Mouse (Mus musculus): ENCODE measurements at regions not wholly inside any gene's neighbourhood (a gene's known extent, or its start where the extent isn't known, plus 50 kb on each side); places are given as distances from the start of the nearest gene placed in this dataset.

DNA sequence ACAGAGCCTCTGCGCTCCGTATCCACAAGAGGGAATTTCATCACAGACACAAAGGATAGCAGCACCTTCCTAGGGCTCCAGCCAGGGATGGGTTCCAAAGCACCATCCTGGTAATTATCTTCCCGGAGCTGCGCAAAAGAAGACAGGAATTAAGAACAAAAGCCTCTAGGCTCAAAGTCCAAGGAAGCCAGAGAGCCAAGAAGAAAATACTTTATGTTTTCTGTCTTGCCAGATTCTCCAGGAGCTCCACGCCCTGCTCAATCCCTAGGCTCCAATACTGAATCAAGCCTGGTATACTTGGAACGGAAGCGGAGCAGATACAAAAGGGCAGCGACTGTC is 54.4 kb downstream of the Irf2bpl start:
- DNase-seq (ENCODE audit: low spot score): no peak

DNA sequence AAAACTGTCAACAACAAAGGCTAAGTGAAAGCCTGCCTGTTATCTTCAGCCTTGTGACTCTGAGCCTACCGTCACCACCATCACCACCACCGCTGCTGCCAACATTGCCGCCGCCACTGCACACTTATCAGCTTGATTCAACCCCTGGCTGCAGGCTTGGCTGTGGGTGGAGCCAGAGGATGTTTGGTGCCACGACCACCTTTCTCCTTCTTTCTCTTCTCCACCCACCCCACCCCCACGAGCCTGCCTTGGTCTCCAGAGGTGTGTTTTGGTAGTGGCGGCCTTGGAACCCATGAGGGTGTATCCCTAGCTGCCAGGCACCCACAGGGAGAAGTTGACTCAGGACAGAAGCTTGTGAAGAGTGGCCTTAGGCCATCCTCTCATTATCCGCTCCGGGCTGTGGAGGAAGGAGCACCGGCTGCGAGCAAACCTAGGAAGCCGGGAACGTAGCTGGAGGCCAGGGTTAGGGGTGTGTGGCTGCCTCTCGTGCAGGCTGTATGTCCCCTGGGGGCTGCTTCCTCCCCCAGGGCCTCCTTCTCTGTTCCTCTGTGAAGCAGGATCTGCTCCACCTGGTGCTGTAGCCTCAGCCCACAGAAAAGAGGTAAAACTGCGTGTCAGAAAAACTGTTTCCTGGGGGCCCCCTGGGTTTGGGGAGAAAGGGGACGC is 54.9 kb downstream of the Irf2bpl start:
- DNase-seq (ENCODE audit: low spot score): peak; percentile 53

DNA sequence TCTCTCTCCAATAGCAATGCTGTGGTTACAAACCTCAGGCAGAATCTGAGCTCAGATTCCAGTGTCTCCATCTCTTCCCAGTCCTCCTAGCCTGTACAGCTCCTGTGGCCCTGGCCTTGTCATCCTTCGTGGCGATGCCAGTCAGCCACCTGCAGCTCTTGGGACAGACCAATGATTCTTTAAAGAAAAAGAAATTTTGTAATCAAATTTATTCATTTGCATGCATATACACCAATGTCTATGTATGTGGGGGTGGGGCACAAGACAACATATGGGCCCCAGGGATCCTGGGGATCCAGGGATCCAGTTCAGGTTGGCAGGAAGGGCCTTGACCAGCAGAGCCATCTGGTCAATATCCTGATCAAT is 57.4 kb downstream of the Irf2bpl start:
- DNase-seq (ENCODE audit: low spot score): no peak

DNA sequence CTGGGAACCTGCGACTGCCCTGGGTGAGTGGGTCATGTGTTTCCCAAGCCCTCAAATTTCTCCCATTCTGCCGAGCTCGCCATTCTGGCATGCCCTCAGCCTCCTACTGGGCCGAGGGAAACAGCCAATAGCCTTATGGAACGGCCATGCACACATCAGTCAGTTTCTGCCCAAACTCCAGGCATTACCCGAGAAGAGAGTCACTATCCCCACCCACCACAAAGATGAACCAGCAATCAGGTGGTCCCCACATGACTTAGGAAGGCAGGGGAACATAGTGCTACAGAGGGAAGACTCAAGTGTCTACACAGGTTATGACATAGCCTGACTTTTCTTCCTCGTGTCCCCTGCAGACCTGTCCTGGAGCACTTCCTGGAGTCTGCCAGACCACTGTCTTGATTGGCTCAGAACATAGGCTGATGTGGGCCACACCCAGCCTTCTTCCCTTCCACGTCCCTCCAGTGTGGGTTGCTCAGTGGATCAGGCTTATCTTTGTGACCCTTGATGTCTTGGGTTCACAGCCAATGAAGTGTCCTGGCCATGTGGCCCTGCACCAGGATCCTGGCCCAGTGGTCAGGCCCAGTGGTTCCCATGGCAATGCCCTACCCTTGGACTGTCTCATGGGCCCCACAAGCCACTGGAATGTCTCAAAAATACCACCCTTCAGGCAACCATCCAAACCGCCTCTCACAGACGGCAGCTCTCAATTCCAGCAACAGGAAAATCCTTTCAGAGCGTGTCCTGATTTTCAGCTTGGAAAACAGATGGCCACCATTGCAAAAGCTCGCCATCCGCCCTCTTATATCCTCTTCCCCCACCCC is 58.0 kb downstream of the Irf2bpl start:
- no peak for DNase-seq (ENCODE audit: low spot score)

DNA sequence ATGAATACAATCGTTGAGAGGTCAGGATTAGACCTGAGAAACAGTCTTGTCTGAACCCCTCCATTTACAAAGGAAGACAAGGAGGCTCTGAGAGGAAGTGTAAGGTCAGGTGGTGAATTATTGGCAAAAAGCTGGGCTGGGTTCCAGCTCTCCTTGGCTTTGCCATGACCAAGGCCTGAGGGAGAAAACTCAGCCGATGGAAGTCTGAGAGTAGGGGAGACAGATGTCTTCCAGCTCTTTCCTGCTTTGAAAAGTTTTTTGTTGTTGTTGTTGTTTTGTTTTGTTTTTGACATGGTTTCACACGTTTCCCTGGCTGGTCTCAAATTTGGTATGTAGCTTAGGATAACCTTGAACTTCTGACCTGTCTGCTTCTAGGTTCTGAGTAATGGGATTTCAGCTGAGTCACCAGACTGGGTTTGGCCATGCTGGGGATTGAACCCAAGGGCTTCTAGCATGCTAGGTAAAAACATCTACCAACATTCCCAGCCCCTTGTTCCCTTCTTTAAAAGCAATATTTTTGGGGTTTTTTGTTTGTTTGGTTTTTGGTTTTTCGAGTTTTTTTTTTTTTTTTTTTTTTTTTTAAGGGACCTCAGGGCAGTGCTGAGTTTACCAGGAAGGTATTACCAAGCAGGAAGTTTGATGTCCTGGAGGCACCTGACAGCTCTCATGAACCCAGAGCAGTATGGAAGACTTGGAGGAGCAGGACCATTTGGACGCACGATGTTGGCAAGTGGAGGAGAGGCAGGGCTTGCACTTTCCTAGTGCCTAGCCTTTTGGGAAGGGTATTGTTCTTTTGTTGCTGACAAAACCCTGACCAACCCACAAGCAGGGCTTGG is 58.8 kb downstream of the Irf2bpl start:
- DNase-seq (ENCODE audit: low spot score): no peak

DNA sequence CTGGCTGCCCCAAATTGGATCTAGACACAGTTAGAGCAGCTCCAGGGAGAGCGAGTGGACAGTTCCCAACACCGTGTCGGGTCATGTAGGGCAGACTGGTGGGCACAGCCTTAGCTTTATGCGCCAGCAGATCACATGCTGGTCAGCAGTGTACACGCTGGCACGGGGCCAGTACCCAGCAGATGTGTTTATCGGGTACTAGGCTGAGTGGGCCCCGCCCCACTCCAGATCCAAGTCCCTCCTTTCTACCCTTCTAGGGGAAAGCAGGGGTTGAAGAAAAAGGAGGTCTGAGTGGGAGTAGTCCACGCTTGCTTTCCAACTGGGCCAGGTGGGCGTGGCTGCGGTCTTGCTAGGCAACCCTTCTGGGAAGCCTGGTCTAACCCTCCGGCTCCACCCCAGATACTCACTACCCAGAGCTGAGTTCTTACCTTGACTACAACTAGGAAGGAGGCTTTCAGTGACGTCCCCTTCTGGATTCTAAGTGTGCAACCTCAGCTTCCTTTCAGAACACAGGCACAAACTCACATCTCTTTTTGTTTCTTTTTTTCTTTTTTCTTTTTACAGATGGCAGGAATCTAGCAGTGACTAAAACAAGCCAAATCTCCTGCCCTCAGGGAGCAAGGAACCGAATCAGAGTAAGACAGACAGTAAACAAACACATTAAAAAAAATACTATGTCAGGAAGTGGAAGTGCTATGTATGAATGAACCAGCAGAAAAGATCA is 59.6 kb downstream of the Irf2bpl start:
- peak; percentile 69 for DNase-seq (ENCODE audit: low spot score)

DNA sequence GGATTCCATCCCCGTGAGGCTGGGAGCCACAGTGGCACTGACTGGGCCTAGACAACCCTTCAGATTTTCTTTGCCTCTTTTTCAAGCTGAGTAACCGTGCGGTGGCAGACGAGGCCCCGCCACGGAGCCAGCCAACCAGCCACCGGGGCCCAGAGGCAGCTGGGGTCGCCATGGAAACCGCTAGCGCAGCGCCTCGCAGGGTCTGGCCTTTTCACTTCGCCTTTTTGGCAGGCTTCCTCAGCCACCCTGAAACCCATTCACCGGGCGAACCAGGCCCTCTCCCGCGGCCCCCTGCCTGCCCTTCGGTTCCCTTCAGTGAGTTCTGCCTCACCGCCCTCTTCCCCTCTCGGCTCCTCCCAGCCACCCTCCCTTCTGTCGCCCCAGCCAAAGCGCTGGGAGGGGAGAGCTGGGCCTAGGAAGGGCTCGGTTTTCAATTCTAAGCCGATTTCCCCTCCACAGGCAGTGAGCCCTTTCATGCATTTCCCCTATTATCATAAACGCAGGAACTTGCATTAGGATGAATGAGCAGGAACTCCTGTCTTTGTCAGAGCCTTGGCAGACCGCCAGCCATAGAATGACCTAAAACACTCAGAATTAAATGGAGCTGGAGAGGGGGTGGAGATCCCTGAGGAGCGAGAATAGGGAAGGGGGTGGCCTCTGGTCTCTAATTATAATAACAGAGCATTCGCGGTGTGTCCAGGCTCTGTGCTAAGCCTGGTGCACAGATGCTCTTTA is 60.6 kb downstream of the Irf2bpl start:
- peak; percentile 86 for DNase-seq (ENCODE audit: low spot score)

DNA sequence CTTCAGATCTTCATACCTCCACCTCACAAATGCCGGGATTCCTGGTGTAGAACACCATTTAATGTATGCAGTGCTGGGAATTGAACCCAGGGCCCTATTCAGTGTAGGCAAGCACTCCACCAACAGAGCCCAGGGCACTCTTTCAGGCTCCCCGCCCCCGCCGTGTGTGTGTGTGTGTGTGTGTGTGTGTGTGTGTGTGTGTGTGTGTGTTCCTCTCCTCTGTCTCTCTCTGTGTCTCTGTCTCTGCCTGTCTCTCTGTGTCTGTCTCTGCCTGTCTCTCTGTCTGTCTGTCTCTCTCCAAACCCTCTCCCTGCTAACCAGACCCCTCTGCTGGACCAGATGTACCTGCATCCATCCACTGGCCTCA is 61.1 kb downstream of the Irf2bpl start:
- no peak for DNase-seq (ENCODE audit: low spot score)

DNA sequence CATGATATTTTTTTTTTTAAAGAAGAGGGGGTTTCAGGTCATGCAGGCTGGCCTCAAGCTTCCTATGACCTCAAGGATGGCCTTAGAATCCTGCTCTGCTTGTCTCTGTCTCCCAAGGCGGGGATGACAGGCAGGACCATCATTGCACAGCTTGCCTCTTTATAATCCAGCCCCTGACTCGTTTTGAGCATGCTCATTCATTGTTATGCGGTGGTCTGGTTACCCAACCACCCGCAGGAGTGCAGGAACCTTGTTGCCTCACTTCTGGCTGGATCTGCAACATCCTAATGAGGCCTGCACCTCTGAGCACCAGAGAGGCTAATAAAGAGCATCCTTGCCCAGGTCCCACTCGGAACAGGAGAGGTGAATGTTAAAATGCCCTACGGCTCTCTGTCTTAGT is 63.4 kb downstream of the Irf2bpl start:
- no peak for DNase-seq (ENCODE audit: low spot score)

DNA sequence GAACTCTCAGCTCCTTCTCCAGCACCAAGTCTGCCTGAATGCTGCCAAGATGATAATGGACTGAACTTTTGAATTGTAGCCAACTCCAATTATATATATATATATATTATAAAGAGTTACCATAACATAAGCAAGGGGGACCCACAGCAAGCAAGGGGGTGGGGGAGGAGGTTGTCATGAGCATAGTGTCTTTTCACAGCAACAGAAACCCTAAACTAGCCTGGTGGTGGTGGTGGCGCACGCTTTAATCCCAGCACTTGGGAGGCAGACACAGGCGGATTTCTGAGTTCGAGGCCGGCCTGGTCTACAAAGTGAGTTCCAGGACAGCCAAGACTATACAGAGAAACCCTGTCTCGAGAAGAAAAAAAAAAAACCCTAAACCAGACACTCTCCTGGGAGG is 65.0 kb downstream of the Irf2bpl start:
- DNase-seq (ENCODE audit: low spot score): no peak

DNA sequence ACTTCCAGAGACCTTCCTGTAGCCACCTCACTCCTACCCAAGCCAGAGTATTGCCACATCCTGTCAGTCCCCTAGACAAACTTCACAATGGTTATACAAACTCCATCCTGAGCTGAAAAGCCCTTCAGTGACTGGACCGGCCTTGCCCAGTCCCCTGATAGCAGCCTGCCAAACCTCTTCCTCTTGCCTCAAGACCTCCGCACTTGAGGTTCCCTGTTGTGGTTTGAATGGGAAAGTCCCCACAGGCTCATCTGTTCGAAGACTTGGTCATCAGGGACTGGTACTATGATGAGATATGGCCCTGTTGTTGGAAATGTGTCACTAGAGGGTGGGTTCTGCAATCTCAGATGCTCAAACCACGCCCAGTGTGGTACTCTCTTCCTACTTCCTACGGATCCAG is 65.4 kb downstream of the Irf2bpl start:
- DNase-seq (ENCODE audit: low spot score): peak; percentile 43

DNA sequence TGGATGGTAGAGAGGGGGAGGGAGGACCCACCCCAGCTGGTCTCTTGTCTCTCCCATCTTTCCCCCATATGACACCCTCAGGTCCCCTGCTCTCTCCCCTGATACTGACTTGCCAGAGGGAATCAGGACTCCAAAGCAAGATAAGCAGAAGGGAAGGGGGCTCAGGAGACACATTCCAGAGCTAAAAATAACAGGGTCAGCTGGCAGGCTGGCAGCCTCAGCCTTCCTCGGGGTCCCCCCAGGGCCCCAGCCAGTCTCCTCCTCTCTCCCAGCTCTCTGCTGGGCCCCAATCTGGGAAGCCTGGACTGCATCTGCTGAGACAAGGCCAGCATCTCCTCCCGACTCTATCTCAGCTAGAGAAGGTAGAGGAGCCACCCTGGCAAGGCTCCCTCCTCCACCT is 66.4 kb downstream of the Irf2bpl start:
- no peak for DNase-seq (ENCODE audit: low spot score)

DNA sequence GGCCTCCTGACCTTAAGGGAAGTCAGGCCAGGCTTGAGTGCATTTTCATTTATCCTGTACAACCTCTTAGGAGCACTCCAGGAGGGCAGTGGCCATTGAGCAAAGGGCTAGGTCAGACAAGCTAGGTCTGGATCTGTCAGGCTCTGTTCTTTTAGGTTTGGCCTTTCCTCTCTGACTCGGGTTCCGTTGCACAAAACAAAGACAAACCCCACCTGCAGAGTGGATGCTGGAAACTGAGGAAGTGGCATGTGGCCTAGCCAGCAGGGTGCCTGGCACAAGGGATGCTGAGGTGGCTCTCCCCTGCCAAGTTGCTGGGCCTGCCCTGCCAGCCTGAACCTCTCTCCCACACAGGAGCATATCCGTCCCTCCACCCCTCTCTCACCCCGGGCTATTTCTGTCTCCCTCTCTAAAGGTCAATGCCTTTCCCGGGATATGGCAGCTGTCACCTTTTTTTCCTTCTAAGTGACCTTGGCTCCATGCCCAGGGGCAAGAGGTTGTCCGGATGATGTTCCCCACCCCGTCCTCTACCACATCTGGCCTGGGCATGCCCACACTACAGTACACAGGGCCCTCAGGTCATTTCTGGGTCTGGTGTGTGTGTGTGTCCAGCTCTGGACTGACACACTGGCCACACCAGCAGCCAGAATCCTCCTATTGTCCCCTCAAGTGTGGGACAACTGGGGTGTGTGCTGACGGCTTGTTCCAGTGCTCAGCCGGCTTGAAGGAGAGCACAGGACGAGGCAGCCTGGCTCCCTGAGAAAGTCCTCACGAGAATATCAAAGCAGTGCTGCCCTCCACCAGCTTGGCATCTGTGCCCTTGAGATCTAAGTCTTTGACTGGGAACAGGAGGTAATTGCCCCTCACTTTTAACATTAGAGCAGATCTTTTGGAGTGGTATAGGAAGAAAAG is 67.6 kb downstream of the Irf2bpl start:
- DNase-seq (ENCODE audit: low spot score): no peak

DNA sequence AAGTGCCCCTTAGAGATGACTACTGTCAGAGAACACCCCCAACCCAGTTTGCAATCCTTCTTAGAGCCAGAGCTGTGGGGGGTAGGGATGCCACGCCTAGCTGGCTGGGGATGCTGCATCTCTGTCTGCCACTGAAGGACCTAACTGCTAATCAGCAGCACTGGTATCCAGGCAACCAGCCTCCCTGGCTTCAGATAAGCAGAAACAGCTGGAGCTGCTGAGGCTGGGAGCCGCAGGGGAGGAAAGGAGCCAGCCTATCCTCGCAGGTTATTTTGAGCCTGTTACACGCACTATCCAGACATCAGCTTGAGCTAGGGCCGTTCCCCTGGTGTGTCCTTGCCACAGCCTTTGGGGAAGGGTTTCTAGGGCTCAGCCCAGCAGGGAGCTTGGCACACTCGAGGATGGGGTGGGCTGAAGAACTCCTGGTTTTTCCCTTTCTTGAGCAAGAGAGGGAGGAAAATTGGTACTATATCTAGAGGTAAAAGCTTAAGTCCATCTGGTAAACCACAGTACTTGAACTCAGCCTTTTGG is 68.4 kb downstream of the Irf2bpl start:
- DNase-seq (ENCODE audit: low spot score): no peak

DNA sequence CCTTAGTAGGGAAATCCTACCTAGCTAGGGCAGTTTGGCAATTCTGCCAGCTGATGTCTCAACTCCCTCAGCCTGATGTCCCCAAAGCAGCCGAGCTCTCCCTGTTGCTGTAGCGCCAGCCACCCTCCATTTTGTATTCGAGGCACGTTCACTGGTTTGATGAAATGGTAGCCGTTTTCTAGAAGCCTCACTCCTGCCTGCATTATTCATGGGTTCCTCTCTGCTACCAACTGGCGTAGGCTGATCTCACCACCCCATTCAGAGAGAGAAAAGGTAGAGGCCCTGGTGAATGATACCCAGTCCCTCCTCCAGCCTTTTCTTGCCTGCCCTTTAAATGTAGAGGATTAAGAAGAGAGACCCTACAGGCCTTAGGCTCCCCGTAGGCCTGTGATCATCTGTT is 69.9 kb downstream of the Irf2bpl start:
- no peak for DNase-seq (ENCODE audit: low spot score)
